Mouse (Mus musculus) olfactory bulb, adult 2 months (tissue): ENCODE results near the gene Tmem132d. TPM values are rescaled to one million over a fixed set of nuclear protein-coding genes. Genes with fewer than 3 reads are reported as not detected.

Source experiments
- H3K27ac ChIP-seq: fragments of 200-500 bp; 2 replicates; pipeline ENCODE4 v1.5.1; 2012; ENCODE audit warnings: low read depth, low read length; ENCODE audit not compliant: insufficient read depth
- H3K4me1 ChIP-seq: fragments of 200-500 bp; 2 replicates; pipeline ENCODE4 v1.6.1; 2012; ENCODE audit warnings: low read length; ENCODE audit not compliant: control insufficient read depth, insufficient read depth
- H3K4me3 ChIP-seq: fragments of 200-500 bp; 2 replicates; pipeline ENCODE4 v1.5.1; 2012; ENCODE audit warnings: mild to moderate bottlenecking, low read depth, low read length, moderate library complexity; ENCODE audit not compliant: insufficient read depth
- CTCF ChIP-seq: fragments of 200-500 bp; IDR thresholded peaks from 2 replicates; pipeline ENCODE4 v1.5.1; 2012; ENCODE audit warnings: low read depth, mild to moderate bottlenecking, low read length, moderate library complexity; ENCODE audit not compliant: insufficient read depth
- POLR2A ChIP-seq: fragments of 200-500 bp; IDR thresholded peaks from 2 replicates; pipeline ENCODE4 v1.6.1; 2012; ENCODE audit warnings: mild to moderate bottlenecking, low read depth, low read length, moderate library complexity; ENCODE audit not compliant: insufficient read depth
- WGBS: fragments of 180-500 bp; shearing (Covaris S2); methylation state at CpG from one replicate; pipeline ENCODE4 v1.1.7; 2018; 5-methylcytosine and 5-hydroxymethylcytosine counted together
- polyA plus RNA-seq: library from polyadenylated mRNA; stranded (reverse); fragments of >200 nt; gene quantifications from 2 replicates; pipeline ENCODE4 v1.2.4, GENCODE M21; 2012; ENCODE audit warnings: low replicate concordance; ENCODE audit not compliant: missing spikeins, insufficient read depth, insufficient read length

Gene Tmem132d
- polyA plus RNA-seq, 1 experiment, result not detected

DNA sequence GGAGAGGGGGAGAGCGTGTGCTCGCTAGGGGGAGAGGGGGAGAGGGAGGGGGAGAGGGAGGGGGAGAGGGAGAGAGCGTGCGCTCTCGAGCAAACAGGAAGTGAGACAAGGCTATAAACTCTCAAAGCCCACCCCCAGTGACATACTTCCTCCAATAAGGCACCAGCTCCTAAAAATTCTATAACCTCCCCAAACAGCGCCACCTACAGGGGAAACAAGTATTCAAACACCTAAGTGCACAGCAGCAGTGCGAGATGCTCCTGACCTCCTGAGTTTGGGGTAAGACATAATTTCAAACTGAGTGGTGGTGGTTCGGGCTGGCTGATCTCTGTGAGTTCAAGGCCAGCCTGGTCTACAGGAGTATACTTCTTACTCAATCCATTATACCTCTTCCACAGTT lies 281.4 kb downstream of the Tmem132d start:
- H3K27ac ChIP-seq, result no peak overlapping the region
- no peaks in the 10 kb centered on the region for H3K4me1 ChIP-seq
- no peak overlapping the region for H3K4me3 ChIP-seq
- 95% methylated on average over 5 of the region's 8 CpGs for whole genome bisulfite sequencing
- TF ChIP-seq CTCF (no peak), POLR2A (no peak)

DNA sequence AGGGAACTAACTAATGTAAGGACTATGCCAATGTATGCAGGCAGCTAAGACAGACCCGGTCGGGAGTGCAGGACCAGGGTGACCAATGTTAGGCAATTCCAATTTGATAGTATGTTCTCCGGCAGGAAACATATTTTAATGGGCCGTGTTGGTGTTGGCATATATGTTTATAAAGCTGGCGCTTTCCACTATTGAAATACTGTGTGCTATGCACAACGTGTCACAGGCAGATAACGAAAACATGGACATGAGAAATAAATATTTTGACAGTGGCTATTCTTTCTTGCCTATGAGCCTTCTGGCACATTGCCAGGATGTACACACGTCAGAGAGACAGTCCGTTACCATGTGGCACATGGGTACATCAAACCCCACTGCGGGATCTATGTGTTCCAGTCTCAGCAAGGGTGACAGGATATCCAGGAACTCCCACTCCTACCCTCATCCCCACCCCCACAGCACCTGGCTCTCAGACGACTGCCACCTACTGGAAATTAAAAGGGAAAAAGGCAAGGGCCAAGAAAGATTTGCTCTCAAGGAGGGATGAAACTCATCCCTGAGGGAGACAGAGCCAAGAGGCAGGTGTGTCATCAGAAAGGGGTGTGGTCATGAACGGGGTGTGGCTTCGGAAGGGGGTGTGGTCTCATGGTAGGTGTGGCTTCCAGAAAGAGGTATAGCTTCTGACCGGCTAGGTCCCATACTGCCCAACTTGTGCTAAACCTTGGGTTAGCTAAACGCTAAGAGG lies 285.8 kb downstream of the Tmem132d start:
- no peak overlapping the region for H3K27ac ChIP-seq
- WGBS, result 79% methylated on average over 15 of the region's 15 CpGs
- no peaks in the 10 kb centered on the region; the same call in 1 of the 2 replicates for H3K4me1 ChIP-seq
- TF ChIP-seq POLR2A (no peak), CTCF (no peak)
- H3K4me3 ChIP-seq, result no peak overlapping the region

DNA sequence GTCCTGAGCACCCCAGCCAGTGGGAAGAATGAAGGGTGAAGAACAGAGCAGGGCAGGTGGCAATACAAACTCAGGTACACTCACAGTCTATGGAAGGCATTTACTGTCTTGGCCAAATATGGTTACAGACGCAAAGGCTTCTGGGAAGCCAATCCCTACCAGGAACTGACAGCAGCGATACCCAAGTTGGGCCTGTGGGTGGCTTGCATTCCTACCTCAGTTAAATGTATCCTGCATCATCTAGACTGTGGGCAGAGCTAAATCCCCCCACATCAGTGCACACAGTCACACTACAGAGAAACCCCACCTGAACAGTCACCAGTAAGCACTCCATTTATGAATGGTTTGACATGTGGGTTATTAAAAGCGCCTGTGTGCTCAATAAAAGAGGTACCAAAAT lies 288.1 kb downstream of the Tmem132d start:
- Histone ChIP-seq H3K4me1 (no peaks in the 10 kb centered on the region; the same call in 1 of the 2 replicates), H3K27ac (no peak overlapping the region), H3K4me3 (no peak overlapping the region)
- WGBS, result 97% methylated on average over 3 of the region's 3 CpGs
- no peak for TF ChIP-seq CTCF
- no peak for TF ChIP-seq POLR2A

DNA sequence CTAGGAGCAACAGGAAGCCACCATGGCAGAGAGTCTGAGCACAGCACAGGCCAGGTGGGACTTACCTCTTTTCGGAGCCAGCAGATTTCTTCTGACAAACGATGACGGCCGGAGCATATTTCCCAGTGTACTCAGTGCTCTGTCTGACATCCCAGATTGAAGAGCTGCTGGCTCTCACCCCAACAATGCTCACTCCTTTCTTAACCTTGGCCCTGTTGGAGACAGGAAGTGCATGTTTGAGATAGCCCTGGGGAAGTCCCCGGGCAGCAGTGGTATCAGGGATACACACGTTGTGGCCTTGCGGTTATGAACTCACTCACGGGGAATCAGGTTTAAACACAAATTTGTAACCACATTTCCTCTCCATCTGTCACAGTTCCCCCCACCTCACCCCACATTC lies 296.1 kb downstream of the Tmem132d start:
- Histone ChIP-seq H3K4me1 (no peaks in the 10 kb centered on the region), H3K4me3 (no peak overlapping the region), H3K27ac (no peak overlapping the region)
- TF ChIP-seq POLR2A (no peak), CTCF (no peak)
- WGBS, result 91% methylated on average over 8 of the region's 8 CpGs

DNA sequence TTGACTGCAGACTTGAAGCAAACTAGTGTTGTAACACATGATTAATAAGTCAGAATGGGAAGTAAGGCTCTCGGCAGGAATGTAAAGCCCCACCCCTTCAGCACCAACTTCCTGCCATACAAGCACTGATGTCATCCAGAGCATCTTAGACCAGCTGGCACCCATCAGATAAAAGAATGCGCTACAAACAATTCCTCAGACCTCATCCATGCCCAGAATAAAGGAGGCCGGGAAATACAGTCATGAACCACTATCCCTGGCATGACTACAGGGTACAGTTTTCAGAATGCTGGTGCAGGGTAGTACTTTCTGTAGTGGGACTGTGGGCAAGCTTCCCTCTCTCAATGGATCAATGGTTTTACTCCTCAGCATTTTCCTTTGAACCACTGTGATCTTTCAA lies 310.2 kb downstream of the Tmem132d start:
- 77% methylated on average over 3 of the region's 3 CpGs for WGBS
- Histone ChIP-seq H3K4me1 (no peaks in the 10 kb centered on the region), H3K4me3 (no peak overlapping the region), H3K27ac (no peak overlapping the region)
- TF ChIP-seq POLR2A, result no peak
- TF ChIP-seq CTCF, result no peak

DNA sequence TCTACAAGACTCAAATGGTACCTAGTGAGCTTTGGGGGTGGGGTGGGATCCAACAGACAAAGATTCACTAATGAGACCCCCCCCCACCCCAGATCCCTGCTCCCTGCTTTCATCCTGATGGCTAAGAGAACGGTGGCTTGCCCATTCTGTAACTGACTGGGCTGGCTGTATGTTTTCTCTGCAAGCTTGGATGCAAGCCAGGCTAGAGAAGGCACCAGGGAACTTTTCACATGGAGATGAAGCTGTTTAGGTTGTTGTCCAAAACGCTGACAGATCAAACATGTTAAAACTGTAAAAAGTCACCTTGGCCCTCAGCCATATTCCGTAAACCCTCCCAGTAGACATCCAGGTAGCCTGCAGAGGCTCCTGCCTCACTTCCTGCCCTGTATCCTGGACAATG lies 313.7 kb downstream of the Tmem132d start:
- Histone ChIP-seq H3K4me3 (no peak overlapping the region), H3K4me1 (no peaks in the 10 kb centered on the region), H3K27ac (no peak overlapping the region)
- WGBS, result 31% methylated on average over 3 of the region's 3 CpGs
- no peak for TF ChIP-seq CTCF
- no peak for TF ChIP-seq POLR2A

DNA sequence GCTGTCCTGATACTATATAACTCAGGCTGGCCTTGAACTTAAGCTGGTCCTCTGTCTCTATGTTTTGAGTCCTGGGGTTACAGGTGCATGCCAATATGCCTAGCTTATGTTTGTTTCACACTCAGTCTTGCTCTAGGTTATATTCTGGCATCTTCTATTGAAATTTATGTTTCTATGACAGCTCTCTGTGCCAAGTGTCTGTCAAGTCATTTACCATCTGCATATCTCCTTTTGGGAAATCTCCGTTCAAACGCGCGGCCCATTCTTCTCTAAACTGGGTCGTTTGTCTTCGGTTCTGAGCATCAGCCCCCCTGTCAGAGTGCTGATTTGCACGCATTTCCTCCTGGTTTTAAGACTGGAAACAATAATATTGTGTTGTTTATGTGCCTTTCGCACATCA lies 319.8 kb downstream of the Tmem132d start:
- 80% methylated on average over 8 of the region's 8 CpGs for WGBS
- H3K27ac ChIP-seq, result no peak overlapping the region
- H3K4me1 ChIP-seq, result no peaks in the 10 kb centered on the region
- H3K4me3 ChIP-seq, result no peak overlapping the region
- TF ChIP-seq CTCF (no peak), POLR2A (no peak)

DNA sequence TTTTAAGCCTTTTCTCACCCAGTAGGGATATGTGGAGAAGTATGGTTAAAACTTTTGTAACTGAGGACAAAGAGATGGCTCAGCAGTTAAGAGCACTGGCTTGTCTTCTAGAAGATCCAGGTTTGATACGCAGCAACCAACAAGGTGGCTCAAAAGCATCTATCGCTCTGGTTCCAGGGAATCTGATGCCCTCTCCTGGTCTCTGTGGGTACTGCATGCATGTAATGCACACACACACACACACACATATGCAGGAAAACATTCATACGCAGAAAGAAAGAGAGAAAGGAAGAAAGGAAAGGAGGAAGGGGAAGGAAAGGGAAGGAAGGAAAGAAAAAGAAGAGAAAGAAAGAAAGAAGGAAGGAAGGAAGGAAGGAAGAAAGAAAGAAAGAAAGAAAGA lies 320.4 kb downstream of the Tmem132d start:
- TF ChIP-seq POLR2A (no peak), CTCF (no peak)
- Histone ChIP-seq H3K27ac (no peak overlapping the region), H3K4me1 (no peaks in the 10 kb centered on the region), H3K4me3 (no peak overlapping the region)
- 95% methylated on average over 3 of the region's 3 CpGs for WGBS

DNA sequence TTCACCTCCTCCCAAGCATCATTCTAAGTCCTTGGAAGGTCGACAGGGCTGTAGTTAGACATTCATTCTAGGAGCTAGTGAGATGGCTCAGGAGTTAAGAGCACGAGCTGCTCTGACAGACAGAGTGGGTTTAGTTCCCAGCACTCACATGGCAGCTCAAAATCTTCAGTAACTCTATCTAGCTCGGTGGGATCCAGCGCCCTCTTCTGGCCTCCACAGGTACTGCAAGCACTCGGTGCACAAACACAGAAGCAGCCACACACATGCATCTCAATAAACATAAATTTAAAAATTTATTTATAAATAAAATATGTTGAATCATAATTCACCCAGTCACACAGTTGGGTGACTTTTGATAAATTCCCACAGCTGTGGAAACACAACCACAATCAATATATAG lies 321.2 kb downstream of the Tmem132d start:
- no peaks in the 10 kb centered on the region for H3K4me1 ChIP-seq
- H3K27ac ChIP-seq, result no peak overlapping the region
- TF ChIP-seq CTCF (no peak), POLR2A (no peak)
- WGBS, result 73% methylated on average over 5 of the region's 5 CpGs
- no peak overlapping the region for H3K4me3 ChIP-seq
